Mouse (Mus musculus) stomach, postnatal 0 days (tissue): ENCODE data around the gene Capzb. TPM values are rescaled to one million over a fixed set of nuclear protein-coding genes. Genes with fewer than 3 reads are reported as not detected.

Experiments used
- ATAC-seq: fragments of 200-750 bp; cut with Nextera tagmentation; 2 replicates; pipeline ENCODE4 v1.8.0; 2017; ENCODE audit not compliant: low FRiP score, low TSS enrichment
- DNase-seq: peaks from one replicate; pipeline ENCODE4 v3.0.0-alpha.2; 2016; ENCODE audit warnings: low spot score
- H3K27ac ChIP-seq: fragments of 300-500 bp; sonication (generic); replicated peaks from 2 replicates; pipeline ENCODE4 v1.5.1; 2014; ENCODE audit warnings: mild to moderate bottlenecking, control low read depth
- H3K27me3 ChIP-seq: fragments of 300-500 bp; sonication (generic); 2 replicates; pipeline ENCODE4 v1.6.1; 2014; ENCODE audit warnings: low read length; ENCODE audit not compliant: control insufficient read depth, insufficient read depth
- H3K36me3 ChIP-seq: fragments of 300-500 bp; sonication (generic); 2 replicates; pipeline ENCODE4 v1.6.1; 2014; ENCODE audit warnings: low read length, mixed read lengths; ENCODE audit not compliant: control insufficient read depth, insufficient read depth
- H3K4me1 ChIP-seq: fragments of 300-500 bp; sonication (generic); replicated peaks from 2 replicates; pipeline ENCODE4 v1.6.1; 2014; ENCODE audit warnings: antibody characterized with exemption; ENCODE audit not compliant: control insufficient read depth, insufficient read depth
- H3K4me2 ChIP-seq: fragments of 300-500 bp; sonication (generic); replicated peaks from 2 replicates; pipeline ENCODE4 v1.6.1; 2014; ENCODE audit warnings: low read depth, mild to moderate bottlenecking, control low read depth, moderate library complexity
- H3K4me3 ChIP-seq: fragments of 300-500 bp; sonication (generic); 2 replicates; pipeline ENCODE4 v1.5.1; 2014; ENCODE audit warnings: low read depth, low read length, control low read depth
- H3K9ac ChIP-seq: fragments of 300-500 bp; sonication (generic); 2 replicates; pipeline ENCODE4 v1.6.1; 2014; ENCODE audit warnings: mild to moderate bottlenecking, low read length, control low read depth, mixed read lengths
- H3K9me3 ChIP-seq: fragments of 300-500 bp; sonication (generic); 2 replicates; pipeline ENCODE4 v1.6.1; 2016; ENCODE audit warnings: low read length; ENCODE audit not compliant: control insufficient read depth
- CTCF ChIP-seq: IDR thresholded peaks from 2 replicates; pipeline ENCODE4 v1.5.1; 2016; ENCODE audit warnings: antibody characterized with exemption, low read depth, mild to moderate bottlenecking, moderate library complexity
- EP300 ChIP-seq: optimal IDR thresholded peaks from 2 replicates; pipeline ENCODE3; 2016; ENCODE audit warnings: antibody characterized with exemption
- WGBS: fragments of 180-500 bp; shearing (Covaris S2); extraction: QIAGEN DNeasy Blood & Tissue Kit; methylation state at CpG from one replicate; pipeline ENCODE4 v1.1.7; 2014; 5-methylcytosine and 5-hydroxymethylcytosine counted together
- polyA plus RNA-seq: library from polyadenylated mRNA; unstranded; fragments of >200 nt; fragmentation: Nextera tagmentation; extraction: Ambion mirVana; gene quantifications from 2 replicates; pipeline ENCODE4 v1.2.1, GENCODE M21; 2015

Capzb gene
- polyA plus RNA-seq, 1 experiment from 2014 or later: 341 TPM

GRCm38 (mm10) chr4:139252051-139252760, 59.5 kb downstream of the Capzb start:
- Histone ChIP-seq H3K4me2 (peak overlapping the region; percentile 20; the same call in 1 of the 2 replicates), H3K27ac (peak overlapping the region; percentile 77), H3K27me3 (no peaks in the 10 kb centered on the region), H3K9me3 (no peaks in the 10 kb centered on the region), H3K4me1 (peaks cover 11% of the 10 kb centered on the region), H3K9ac (no peak overlapping the region), H3K4me3 (no peak overlapping the region), H3K36me3 (peaks cover under 1% of the 10 kb centered on the region; the same call in 1 of the 2 replicates)
- 40% methylated on average over 22 of the region's 22 CpGs for WGBS
- TF ChIP-seq CTCF: peak; percentile 86
- no peak for TF ChIP-seq EP300
- ATAC-seq (peak; percentile 51), DNase-seq (peak; percentile 84)

GRCm38 (mm10) chr4:139253206-139253605, 60.5 kb downstream of the Capzb start:
- Histone ChIP-seq H3K4me1 (peaks cover 11% of the 10 kb centered on the region), H3K4me3 (no peak overlapping the region), H3K36me3 (peaks cover 5% of the 10 kb centered on the region; the same call in 1 of the 2 replicates), H3K27me3 (no peaks in the 10 kb centered on the region), H3K9ac (no peak overlapping the region), H3K27ac (no peak overlapping the region), H3K9me3 (no peaks in the 10 kb centered on the region), H3K4me2 (no peak overlapping the region)
- 59% methylated on average over 9 of the region's 9 CpGs for WGBS
- ATAC-seq (no peak), DNase-seq (no peak)
- TF ChIP-seq EP300: no peak
- no peak for TF ChIP-seq CTCF

DNA sequence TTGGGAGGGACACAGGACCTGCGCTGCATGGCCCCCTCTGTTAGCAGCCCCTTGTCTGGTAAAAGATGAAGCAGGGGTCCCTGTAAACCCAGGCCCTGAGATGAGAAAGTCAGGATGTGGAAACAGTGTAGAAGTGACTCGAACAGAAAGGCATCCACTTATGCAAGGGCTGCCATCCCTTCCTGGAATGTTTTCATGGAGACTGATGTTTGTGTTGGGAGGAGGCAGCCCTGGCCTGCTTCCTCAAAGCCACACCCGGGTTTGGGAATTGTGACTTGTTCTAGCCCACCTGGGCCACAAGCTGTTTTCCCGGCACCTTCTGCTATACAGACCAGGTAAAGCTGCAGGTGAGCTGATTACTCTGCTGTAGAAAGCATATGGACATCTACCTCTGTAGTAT, 63.4 kb downstream of the Capzb start:
- 52% methylated on average over 4 of the region's 4 CpGs for WGBS
- DNase-seq (no peak), ATAC-seq (no peak)
- H3K9me3 ChIP-seq: no peaks in the 10 kb centered on the region
- peaks cover 17% of the 10 kb centered on the region for H3K36me3 ChIP-seq
- peaks cover 9% of the 10 kb centered on the region; the same call in 1 of the 2 replicates for H3K4me1 ChIP-seq
- TF ChIP-seq CTCF: no peak
- no peak for TF ChIP-seq EP300
- no peak overlapping the region for H3K27ac ChIP-seq
- no peak overlapping the region for H3K9ac ChIP-seq
- no peak overlapping the region for H3K4me2 ChIP-seq
- H3K4me3 ChIP-seq: no peak overlapping the region
- H3K27me3 ChIP-seq: no peaks in the 10 kb centered on the region

GRCm38 (mm10) chr4:139256708-139257107, 64.0 kb downstream of the Capzb start:
- DNase-seq: no peak
- no peaks in the 10 kb centered on the region for H3K27me3 ChIP-seq
- peaks cover 5% of the 10 kb centered on the region; the same call in 1 of the 2 replicates for H3K4me1 ChIP-seq
- 71% methylated on average over 8 of the region's 8 CpGs for WGBS
- no peak overlapping the region for H3K4me3 ChIP-seq
- H3K9me3 ChIP-seq: no peaks in the 10 kb centered on the region
- H3K27ac ChIP-seq: no peak overlapping the region
- ATAC-seq: no peak
- no peak overlapping the region for H3K4me2 ChIP-seq
- TF ChIP-seq CTCF (no peak), EP300 (no peak)
- H3K36me3 ChIP-seq: peaks cover 22% of the 10 kb centered on the region
- no peak overlapping the region for H3K9ac ChIP-seq

DNA sequence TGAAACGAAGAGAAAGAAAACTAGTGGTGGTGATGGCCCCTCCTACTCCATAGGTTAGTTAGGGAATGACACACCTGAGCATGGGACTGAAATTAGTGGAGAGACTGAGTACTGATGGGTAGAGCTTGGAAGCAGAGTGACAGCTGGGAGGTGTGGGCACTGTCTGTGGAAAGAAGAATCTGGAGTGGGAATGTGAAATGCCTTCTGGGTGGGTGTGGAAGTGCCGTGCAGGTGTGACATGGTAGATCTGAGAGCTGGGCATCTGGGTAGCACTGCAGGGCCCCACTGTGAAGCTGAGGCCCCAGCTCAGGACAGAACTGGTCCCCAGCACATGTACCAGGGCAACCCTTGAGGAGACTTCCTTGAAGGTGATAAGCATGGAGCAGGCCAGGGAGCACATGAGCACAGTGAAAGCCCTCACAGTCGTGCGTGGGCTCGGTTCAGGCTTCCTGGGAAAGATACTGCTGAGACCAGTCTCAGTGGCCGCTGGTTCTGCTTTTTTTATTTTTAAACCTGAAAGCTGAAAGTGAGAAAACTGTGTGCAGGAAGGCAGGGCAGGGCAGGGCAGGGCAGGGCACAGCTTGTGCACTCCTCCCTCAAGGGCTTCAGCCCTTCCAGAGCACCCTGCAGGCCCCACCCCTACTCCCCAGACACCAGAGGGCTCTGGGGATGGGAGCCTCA, 66.1 kb downstream of the Capzb start:
- WGBS: 35% methylated on average over 6 of the region's 6 CpGs
- no peak for TF ChIP-seq CTCF
- TF ChIP-seq EP300: no peak

More for the DNA sequence above, 66.1 kb downstream of the Capzb start:
- Histone ChIP-seq H3K27ac (peak overlapping the region; percentile 69), H3K36me3 (peaks cover 28% of the 10 kb centered on the region), H3K27me3 (no peaks in the 10 kb centered on the region), H3K9ac (no peak overlapping the region), H3K4me1 (peaks cover 3% of the 10 kb centered on the region; the same call in 1 of the 2 replicates), H3K9me3 (no peaks in the 10 kb centered on the region), H3K4me3 (no peak overlapping the region), H3K4me2 (no peak overlapping the region)
- peak; percentile 40; the same call in 1 of the 2 replicates for ATAC-seq
- no peak for DNase-seq
